Comparison of ENCODE assay signal across 15 mouse cellular contexts in genomic region chr1:89870134-89870905, GRCm38 (mm10).
DNase-seq lines count a peak whose midpoint lies in the region; ATAC-seq and TF ChIP-seq lines count a peak whose summit lies in the region.
"Had no signal": no experiment of that assay in that cellular context is flagged by ENCODE, and none has a peak within 500 bp of the region (broad histone marks: within the 10 kb centered on the region; RNA-seq: fewer than 3 reads in every experiment).

No protein-coding gene starts in this region.

- DNase-seq in forebrain, embryonic 11.5 days (ENCODE audit: low spot score) = no peak
- DNase-seq in hindbrain, postnatal 0 days (ENCODE audit: low spot score) = no peak
- DNase-seq in right cerebral cortex, adult 18-20 months = peak; percentile 28
- no peak for DNase-seq in right cerebral cortex, postnatal 36 days (ENCODE audit: low spot score in 2 of 2)
- no peak for DNase-seq in liver, postnatal 0 days
- DNase-seq in ovary, postnatal 10 days (ENCODE audit: low spot score) = no peak
- DNase-seq: adrenal gland, postnatal 14 days; B cell, adult 2 months; gastrocnemius, postnatal 36 days; kidney, postnatal 10 days; thymus, postnatal 25 days had no signal

- no peak for TF ChIP-seq CTCF in hindbrain, postnatal 0 days (IDR thresholded peaks at IDR 0.05; ENCODE audit: low read depth)
- TF ChIP-seq CTCF in liver, postnatal 0 days (IDR thresholded peaks at IDR 0.05; ENCODE audit: low read depth) = no peak

- H3K27ac ChIP-seq in forebrain, embryonic 11.5 days (ENCODE audit: low read depth, low read length) = peak overlapping the region; percentile 50; the same call in 1 of the 2 replicates
- H3K27ac ChIP-seq in forebrain, embryonic 15.5 days (replicated peaks) = no peak overlapping the region
- H3K27ac ChIP-seq in hindbrain, embryonic 12.5 days = 0 out of 2 replicates have a peak overlapping the region, but pooled peaks have one; percentile 45
- no peak overlapping the region for H3K27ac ChIP-seq in hindbrain, postnatal 0 days
- H3K27ac ChIP-seq in liver, postnatal 0 days (ENCODE audit: low read depth) = no peak overlapping the region
- H3K27ac ChIP-seq: macrophage had no signal

- no peak for TF ChIP-seq EP300 in liver, postnatal 0 days (IDR thresholded peaks at IDR 0.05; ENCODE audit: low read depth)

- WGBS in forebrain, embryonic 11.5 days = 40% methylated on average over 12 of the region's 12 CpGs
- 32% methylated on average over 12 of the region's 12 CpGs for WGBS in forebrain, embryonic 15.5 days
- WGBS in hindbrain, embryonic 12.5 days = 37% methylated on average over 12 of the region's 12 CpGs
- WGBS in hindbrain, postnatal 0 days = 44% methylated on average over 12 of the region's 12 CpGs
- 77% methylated on average over 12 of the region's 12 CpGs for WGBS in liver, postnatal 0 days (ENCODE audit: insufficient replicate concordance)

- no peak for ATAC-seq in forebrain, embryonic 11.5 days (replicated peaks; ENCODE audit: low FRiP score)
- ATAC-seq in forebrain, embryonic 15.5 days (replicated peaks) = no peak
- ATAC-seq in hindbrain, embryonic 12.5 days (ENCODE audit: low FRiP score) = no peak
- no peak for ATAC-seq in hindbrain, postnatal 0 days
- no peak for ATAC-seq in liver, postnatal 0 days
- ATAC-seq: Patski had no signal

- peaks cover 3% of the 10 kb centered on the region; the same call in 1 of the 2 replicates for H3K27me3 ChIP-seq in forebrain, embryonic 11.5 days (ENCODE audit: control insufficient read depth, insufficient read depth, low read length)
- no peaks in the 10 kb centered on the region for H3K27me3 ChIP-seq in forebrain, embryonic 15.5 days
- no peaks in the 10 kb centered on the region; the same call in none of the 2 replicates for H3K27me3 ChIP-seq in hindbrain, embryonic 12.5 days
- H3K27me3 ChIP-seq in hindbrain, postnatal 0 days (ENCODE audit: insufficient read depth, low read length) = no peaks in the 10 kb centered on the region
- no peaks in the 10 kb centered on the region for H3K27me3 ChIP-seq in liver, postnatal 0 days (ENCODE audit: insufficient read depth, low read length)
- H3K27me3 ChIP-seq: Patski had no signal

- no peaks in the 10 kb centered on the region for H3K36me3 ChIP-seq in forebrain, embryonic 11.5 days (ENCODE audit: control insufficient read depth, insufficient read depth, low read length)
- H3K36me3 ChIP-seq in forebrain, embryonic 15.5 days = no peaks in the 10 kb centered on the region
- H3K36me3 ChIP-seq in hindbrain, embryonic 12.5 days = no peaks in the 10 kb centered on the region
- H3K36me3 ChIP-seq in hindbrain, postnatal 0 days (ENCODE audit: insufficient read depth, low read length) = no peaks in the 10 kb centered on the region
- no peaks in the 10 kb centered on the region for H3K36me3 ChIP-seq in liver, postnatal 0 days (replicated peaks; ENCODE audit: insufficient read depth, low read length)

- H3K9me3 ChIP-seq in forebrain, embryonic 11.5 days (ENCODE audit: control insufficient read depth, low read length) = no peaks in the 10 kb centered on the region
- no peaks in the 10 kb centered on the region for H3K9me3 ChIP-seq in forebrain, embryonic 15.5 days
- H3K9me3 ChIP-seq in hindbrain, embryonic 12.5 days (replicated peaks) = no peaks in the 10 kb centered on the region
- no peaks in the 10 kb centered on the region for H3K9me3 ChIP-seq in hindbrain, postnatal 0 days (ENCODE audit: low read length)
- H3K9me3 ChIP-seq in liver, postnatal 0 days (ENCODE audit: low read length) = no peaks in the 10 kb centered on the region

- no peak overlapping the region for H3K9ac ChIP-seq in forebrain, embryonic 11.5 days (ENCODE audit: low read length)
- H3K9ac ChIP-seq in forebrain, embryonic 15.5 days (replicated peaks) = no peak overlapping the region
- no peak overlapping the region for H3K9ac ChIP-seq in hindbrain, embryonic 12.5 days
- H3K9ac ChIP-seq in hindbrain, postnatal 0 days (replicated peaks; ENCODE audit: low read length) = no peak overlapping the region
- no peak overlapping the region for H3K9ac ChIP-seq in liver, postnatal 0 days (replicated peaks)

- H3K4me1 ChIP-seq in forebrain, embryonic 11.5 days (replicated peaks; ENCODE audit: control insufficient read depth, insufficient read depth, low read length) = peaks cover 11% of the 10 kb centered on the region
- peaks cover 6% of the 10 kb centered on the region; the same call in 1 of the 2 replicates for H3K4me1 ChIP-seq in forebrain, embryonic 15.5 days
- H3K4me1 ChIP-seq in hindbrain, embryonic 12.5 days = peaks cover 32% of the 10 kb centered on the region
- no peaks in the 10 kb centered on the region for H3K4me1 ChIP-seq in hindbrain, postnatal 0 days (ENCODE audit: insufficient read depth, low read length)
- H3K4me1 ChIP-seq in liver, postnatal 0 days (ENCODE audit: insufficient read depth) = no peaks in the 10 kb centered on the region

- no peak overlapping the region for H3K4me3 ChIP-seq in forebrain, embryonic 11.5 days (ENCODE audit: low read depth, low read length)
- H3K4me3 ChIP-seq in forebrain, embryonic 15.5 days = no peak overlapping the region
- no peak overlapping the region for H3K4me3 ChIP-seq in hindbrain, embryonic 12.5 days
- no peak overlapping the region for H3K4me3 ChIP-seq in hindbrain, postnatal 0 days (ENCODE audit: low read length)
- no peak overlapping the region for H3K4me3 ChIP-seq in liver, postnatal 0 days (ENCODE audit: low read depth, low read length)

- no peak overlapping the region for H3K4me2 ChIP-seq in forebrain, embryonic 11.5 days (ENCODE audit: low read depth, low read length, severe bottlenecking)
- no peak overlapping the region for H3K4me2 ChIP-seq in forebrain, embryonic 15.5 days (replicated peaks)
- H3K4me2 ChIP-seq in hindbrain, embryonic 12.5 days (replicated peaks) = no peak overlapping the region
- no peak overlapping the region for H3K4me2 ChIP-seq in hindbrain, postnatal 0 days (ENCODE audit: low read depth, low read length)
- no peak overlapping the region for H3K4me2 ChIP-seq in liver, postnatal 0 days (ENCODE audit: low read depth, low read length)

Comparison
In these comparisons a context has a peak if more than half of its experiments do, and no peak if none do; other contexts are left out.
1. H3K27ac ChIP-seq: peak in forebrain, embryonic 11.5 days (single experiment) and hindbrain, embryonic 12.5 days (single experiment); none in forebrain, embryonic 15.5 days (single experiment), hindbrain, postnatal 0 days (single experiment) and liver, postnatal 0 days (single experiment).